In the genomic region with DNA sequence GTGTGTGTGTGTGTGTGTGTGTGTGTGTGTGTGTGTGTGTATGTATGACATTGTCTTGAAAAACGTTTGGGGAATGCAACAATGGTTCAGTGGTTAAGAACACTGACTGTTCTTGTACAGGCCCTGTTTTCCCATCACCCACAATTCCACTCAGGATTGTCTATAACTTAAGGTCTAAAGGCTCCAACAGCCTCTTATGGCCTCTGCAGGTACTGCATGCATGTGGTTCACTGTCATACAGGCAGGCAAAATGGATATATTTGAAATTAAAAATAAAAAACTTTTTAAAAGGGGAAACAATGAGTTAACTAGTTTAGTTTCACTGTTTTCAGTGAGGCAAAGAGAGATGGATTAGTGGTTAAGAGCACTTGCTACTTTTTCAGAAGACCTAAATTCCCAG, we compare ENCODE assay signal across 17 mouse cellular contexts. TPM values are rescaled to one million over a fixed set of nuclear protein-coding genes. Genes with fewer than 3 reads are reported as not detected.
DNase-seq lines count a peak whose midpoint lies in the region; ATAC-seq and TF ChIP-seq lines count a peak whose summit lies in the region.
"Had no signal": no experiment of that assay in that cellular context is flagged by ENCODE, and none has a peak within 500 bp of the region (broad histone marks: within the 10 kb centered on the region; RNA-seq: fewer than 3 reads in every experiment).

No protein-coding gene starts in this region.

- intact Hi-C loops in gastrocnemius, adult 2 months (cut with DNase I), result no loop called here
- intact Hi-C loops in gastrocnemius, postnatal 36 days (cut with DNase I), result loop anchor here (5.0 kb wide), 1 partner anchor 37 kb away; no protein-coding TSS in a partner anchor

- no peak for TF ChIP-seq EP300 in CH12.LX (IDR thresholded peaks at IDR 0.05; ENCODE audit: low read length)

- H3K9me3 ChIP-seq in liver, embryonic 13.5 days (replicated peaks), result no peaks in the 10 kb centered on the region
- no peaks in the 10 kb centered on the region for H3K9me3 ChIP-seq in liver, embryonic 11.5 days (ENCODE audit: control insufficient read depth, low read length)
- no peaks in the 10 kb centered on the region for H3K9me3 ChIP-seq in CH12.LX (replicated peaks; ENCODE audit: low read length)
- H3K9me3 ChIP-seq: embryonic facial prominence, embryonic 10.5 days; hindbrain, embryonic 12.5 days; midbrain, embryonic 15.5 days had no signal

- no peak for TF ChIP-seq POLR2A in CH12.LX (IDR thresholded peaks at IDR 0.05; ENCODE audit: low read depth, low read length)
- no peak for TF ChIP-seq POLR2A in brain, embryonic 14.5 days (IDR thresholded peaks at IDR 0.05; ENCODE audit: borderline replicate concordance, extremely low read depth, insufficient read depth, insufficient read length, poor library complexity, severe bottlenecking)

- 7% methylated on average over 1 of the region's 1 CpGs for WGBS in liver, embryonic 13.5 days (ENCODE audit: insufficient replicate concordance)
- 6% methylated on average over 1 of the region's 1 CpGs for WGBS in liver, embryonic 11.5 days

- H3K27me3 ChIP-seq in liver, embryonic 13.5 days, result no peaks in the 10 kb centered on the region
- no peaks in the 10 kb centered on the region for H3K27me3 ChIP-seq in liver, embryonic 11.5 days (replicated peaks; ENCODE audit: control insufficient read depth, insufficient read depth, low read length)
- no peaks in the 10 kb centered on the region for H3K27me3 ChIP-seq in CH12.LX (replicated peaks)
- H3K27me3 ChIP-seq: hindbrain, embryonic 12.5 days; midbrain, embryonic 15.5 days had no signal

- H3K36me3 ChIP-seq in liver, embryonic 13.5 days, result no peaks in the 10 kb centered on the region
- H3K36me3 ChIP-seq in liver, embryonic 11.5 days (ENCODE audit: control insufficient read depth, insufficient read depth, low read length), result no peaks in the 10 kb centered on the region
- no peaks in the 10 kb centered on the region for H3K36me3 ChIP-seq in CH12.LX (replicated peaks in 1 of 2; ENCODE audit: control insufficient read depth in 1 of 2, insufficient read depth in 1 of 2, low read length in 1 of 2)
- H3K36me3 ChIP-seq: embryonic facial prominence, embryonic 10.5 days; hindbrain, embryonic 12.5 days; midbrain, embryonic 15.5 days had no signal

- no peak overlapping the region for H3K9ac ChIP-seq in liver, embryonic 13.5 days
- H3K9ac ChIP-seq in liver, embryonic 11.5 days (ENCODE audit: low read depth, low read length), result no peak overlapping the region
- H3K9ac ChIP-seq in CH12.LX (ENCODE audit: insufficient read depth, low read depth), result no peak overlapping the region
- H3K9ac ChIP-seq: hindbrain, embryonic 12.5 days; midbrain, embryonic 15.5 days had no signal

- in situ Hi-C loops in CH12.LX (cut with MboI; ENCODE audit: low pct_ligation_motif_present, low pct_unique_long_range_greater_than_20kb, low sequenced_read_pairs), result no loop called here

- DNase-seq in gastrocnemius, adult 2 months, result no peak
- DNase-seq in gastrocnemius, postnatal 36 days, result no peak
- DNase-seq in liver, embryonic 13.5 days, result no peak
- DNase-seq in liver, embryonic 11.5 days (ENCODE audit: low spot score), result no peak
- DNase-seq in CH12.LX (ENCODE audit: extremely low read depth), result no peak
- no peak for DNase-seq in brain, embryonic 14.5 days (ENCODE audit: low read depth)
- DNase-seq in right cerebral cortex, adult 2 months (ENCODE audit: low spot score in 2 of 2), result no peak
- no peak for DNase-seq in retina, postnatal 1 day
- DNase-seq: cerebellum, adult 8-10 months; kidney, adult 8-10 months; kidney, postnatal 36 days; layer of hippocampus, adult 9-11 months; lung, postnatal 10 days; right cerebral cortex, postnatal 4 days had no signal

- no peaks in the 10 kb centered on the region for H3K79me2 ChIP-seq in CH12.LX (replicated peaks; ENCODE audit: control insufficient read depth, extremely low read depth, insufficient read depth, poor library complexity, severe bottlenecking)

- no peak overlapping the region for H3K27ac ChIP-seq in gastrocnemius, adult 2 months
- H3K27ac ChIP-seq in liver, embryonic 13.5 days, result no peak overlapping the region
- no peak overlapping the region for H3K27ac ChIP-seq in liver, embryonic 11.5 days (ENCODE audit: low read depth, low read length)
- no peak overlapping the region for H3K27ac ChIP-seq in CH12.LX (ENCODE audit: insufficient read depth, low read depth)
- H3K27ac ChIP-seq: embryonic facial prominence, embryonic 10.5 days; hindbrain, embryonic 12.5 days; midbrain, embryonic 15.5 days had no signal

- H3K4me2 ChIP-seq in liver, embryonic 13.5 days, result no peak overlapping the region
- no peak overlapping the region for H3K4me2 ChIP-seq in liver, embryonic 11.5 days
- H3K4me2 ChIP-seq in CH12.LX (ENCODE audit: insufficient read depth, low read depth, poor library complexity, severe bottlenecking), result no peak overlapping the region
- H3K4me2 ChIP-seq: hindbrain, embryonic 12.5 days; midbrain, embryonic 15.5 days had no signal

- dilution Hi-C loops in CH12.LX (cut with MboI; ENCODE audit: extremely low pct_ligation_motif_present, extremely low pct_unique_long_range_greater_than_20kb, low sequenced_read_pairs), result no loop called here

- ATAC-seq in liver, embryonic 13.5 days (ENCODE audit: low read depth), result 0 out of 2 replicates have a peak, but pooled peaks have one; percentile 50
- ATAC-seq in liver, embryonic 11.5 days (replicated peaks; ENCODE audit: low FRiP score), result no peak
- ATAC-seq: midbrain, embryonic 15.5 days had no signal

- H3K4me3 ChIP-seq in gastrocnemius, adult 2 months, result no peak overlapping the region
- H3K4me3 ChIP-seq in liver, embryonic 13.5 days (replicated peaks), result no peak overlapping the region
- H3K4me3 ChIP-seq in liver, embryonic 11.5 days (ENCODE audit: low read depth, low read length), result no peak overlapping the region
- no peak overlapping the region for H3K4me3 ChIP-seq in CH12.LX (replicated peaks in 1 of 3; ENCODE audit: low read depth in 2 of 3, low read length in 2 of 3, poor library complexity in 1 of 3)
- H3K4me3 ChIP-seq: embryonic facial prominence, embryonic 10.5 days; hindbrain, embryonic 12.5 days; midbrain, embryonic 15.5 days had no signal

- peak; percentile 27 for TF ChIP-seq RAD21 in CH12.LX (IDR thresholded peaks at IDR 0.05; ENCODE audit: low read depth, low read length)

- peak; percentile 23; the same call in 1 of the 2 replicates for TF ChIP-seq CTCF in gastrocnemius, adult 2 months (IDR thresholded peaks at IDR 0.05)
- peak in 1 of 2 experiments; percentile 42; a peak in 2 of 4 replicates for TF ChIP-seq CTCF in CH12.LX (conservative IDR thresholded peaks at IDR 0.05 in 1 of 2, IDR thresholded peaks at IDR 0.05 in 1 of 2; ENCODE audit: low read depth in 2 of 2, low read length in 2 of 2)
- TF ChIP-seq CTCF in brain, embryonic 14.5 days (IDR thresholded peaks at IDR 0.05; ENCODE audit: borderline replicate concordance, extremely low read depth, insufficient read depth, insufficient read length), result peak; percentile 20; the same call in 1 of the 2 replicates

- no peaks in the 10 kb centered on the region for H3K4me1 ChIP-seq in liver, embryonic 13.5 days (replicated peaks)
- H3K4me1 ChIP-seq in liver, embryonic 11.5 days (replicated peaks; ENCODE audit: control insufficient read depth, insufficient read depth, low read length), result no peaks in the 10 kb centered on the region
- H3K4me1 ChIP-seq in CH12.LX (ENCODE audit: control insufficient read depth in 1 of 2, insufficient read depth in 2 of 2), result peaks cover 0 to 11% of the 10 kb centered on the region in 2 experiments; a peak in 2 of 4 replicates

TF ChIP-seq in CH12.LX, 34 proteins besides CTCF, POLR2A, EP300 and RAD21:
- no peak for TF ChIP-seq NRF1 (IDR thresholded peaks at IDR 0.05; ENCODE audit: low read depth, low read length)
- no peak for TF ChIP-seq ELF1 (IDR thresholded peaks at IDR 0.05; ENCODE audit: low read depth, low read length)
- no peak for TF ChIP-seq ETS1 (conservative IDR thresholded peaks at IDR 0.05; ENCODE audit: low read depth, low read length)
- no peak for TF ChIP-seq MAZ (IDR thresholded peaks at IDR 0.05; ENCODE audit: low read depth, low read length)
- TF ChIP-seq ZMIZ1 (IDR thresholded peaks at IDR 0.05; ENCODE audit: low read depth, low read length), result no peak
- no peak for TF ChIP-seq PAX5 (IDR thresholded peaks at IDR 0.05; ENCODE audit: low read length)
- TF ChIP-seq GABPA (IDR thresholded peaks at IDR 0.05; ENCODE audit: insufficient replicate concordance, low read depth, low read length), result no peak
- TF ChIP-seq E2F4 (IDR thresholded peaks at IDR 0.05; ENCODE audit: insufficient replicate concordance, low read depth, low read length), result no peak
- no peak for TF ChIP-seq TBP (conservative IDR thresholded peaks at IDR 0.05; ENCODE audit: low read depth, low read length)
- no peak for TF ChIP-seq UBTF (IDR thresholded peaks at IDR 0.05; ENCODE audit: low read depth, low read length)
- TF ChIP-seq USF1 (IDR thresholded peaks at IDR 0.05; ENCODE audit: low read depth, low read length), result no peak
- no peak for TF ChIP-seq ZNF384 (IDR thresholded peaks at IDR 0.05; ENCODE audit: low read depth, low read length)
- no peak for TF ChIP-seq SIN3A (IDR thresholded peaks at IDR 0.05; ENCODE audit: low read length)
- no peak for TF ChIP-seq ZKSCAN1 (IDR thresholded peaks at IDR 0.05; ENCODE audit: borderline replicate concordance, low read depth, low read length)
- no peak for TF ChIP-seq MXI1 (IDR thresholded peaks at IDR 0.05; ENCODE audit: low read depth, low read length)
- no peak for TF ChIP-seq JUND (conservative IDR thresholded peaks at IDR 0.05; ENCODE audit: low read depth, low read length)
- no peak for TF ChIP-seq MYC (IDR thresholded peaks at IDR 0.05; ENCODE audit: low read depth, low read length)
- TF ChIP-seq CHD2 (IDR thresholded peaks at IDR 0.05; ENCODE audit: low read length), result no peak

RNA-seq across cellular contexts. Expression of a gene that starts 39.8 kb away (rescaled TPM):
- 10 to 100 TPM; 29.4 to 35.4 TPM for total RNA-seq in gastrocnemius, adult 2 months (2021)
- 10 to 100 TPM; 29.8 to 32.5 TPM for total RNA-seq in gastrocnemius, postnatal 36 days (2021)
- 17.6 and 22.8 TPM in 2 replicates for polyA plus RNA-seq in liver, embryonic 13.5 days (2015; fragmentation: Nextera tagmentation; extraction: Ambion mirVana)
- polyA plus RNA-seq in liver, embryonic 11.5 days (2014; fragmentation: Nextera tagmentation; extraction: Ambion mirVana), result 67.8 and 72.4 TPM in 2 replicates
- total RNA-seq in CH12.LX (2012; rRNA removed) (30.5 and 32.4 TPM in 2 replicates), CH12.LX (2014; rRNA removed) (62.4 and 67.4 TPM in 2 replicates)
- 74.0 and 77.9 TPM in 2 replicates for polyA plus RNA-seq in CH12.LX (2012; ENCODE audit: insufficient read length, low read depth)
- polyA plus RNA-seq in brain, embryonic 14.5 days (2012; rRNA removed), result 111 and 136 TPM in 2 replicates
